Mouse (Mus musculus) MEL-GATA-1-ER (cell line): Measurements from ENCODE around the gene Gm20518.

Experiments used
- DNase-seq: peaks from one replicate; pipeline ENCODE4 v3.0.0-alpha.2; 2012; ENCODE audit warnings: low read depth; ENCODE audit errors: extremely low read depth

The Gm20518 gene

GRCm38 (mm10) chr16:17891567-17891959, at the start of gene Gm20518:
Gm20518 (minus strand) TSS chr16:17891671.
- peak; percentile 78 for DNase-seq

GRCm38 (mm10) chr16:17939255-17939751, 47.8 kb upstream of the Gm20518 start:
- DNase-seq = peak; percentile 74

DNA sequence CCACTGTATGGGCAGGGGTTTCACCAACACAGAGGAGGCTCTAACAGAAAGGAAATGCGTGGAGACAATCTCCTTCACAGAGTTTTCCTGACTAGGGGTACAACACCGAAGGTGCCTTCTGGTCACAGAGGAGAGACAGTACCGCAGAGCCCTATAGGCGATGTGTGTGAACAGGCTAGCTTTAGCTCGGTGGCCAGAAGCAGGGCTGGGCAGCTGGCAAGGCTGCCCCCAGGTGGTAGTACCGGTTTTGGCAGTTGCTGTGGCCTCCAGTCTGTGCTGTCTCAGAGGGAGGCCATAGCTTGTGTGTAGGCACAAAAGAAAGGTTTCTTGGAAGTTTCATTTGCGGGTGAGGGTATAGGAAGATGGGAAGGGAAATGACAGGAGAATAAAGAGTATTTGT, 47.4 kb upstream of the Gm20518 start:
- DNase-seq = peak; percentile 76

DNA sequence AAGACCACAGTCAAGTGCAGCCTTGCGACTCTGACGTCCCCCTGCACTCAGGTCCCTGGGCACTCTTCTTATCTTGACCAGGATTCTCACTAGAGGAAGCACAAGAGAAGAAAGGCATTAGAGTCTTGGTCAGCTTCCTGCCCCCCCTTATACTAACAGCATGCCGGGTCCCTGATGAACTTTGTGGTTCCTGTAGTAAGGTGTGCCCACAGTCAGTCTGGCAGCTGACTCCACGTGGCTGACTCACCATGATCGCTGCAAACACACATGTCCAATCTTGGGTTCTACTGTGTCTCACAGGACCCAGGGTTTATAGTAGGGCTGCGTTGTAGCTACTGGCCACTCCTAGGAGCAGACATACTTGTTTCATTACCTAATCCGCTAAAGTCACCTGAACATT, 46.7 kb upstream of the Gm20518 start:
- DNase-seq = no peak

GRCm38 (mm10) chr16:17936776-17937175, 45.3 kb upstream of the Gm20518 start:
- DNase-seq = no peak

GRCm38 (mm10) chr16:17934445-17934910, 43.0 kb upstream of the Gm20518 start:
- no peak for DNase-seq

GRCm38 (mm10) chr16:17933594-17934444, 42.3 kb upstream of the Gm20518 start:
- DNase-seq = peak; percentile 34

DNA sequence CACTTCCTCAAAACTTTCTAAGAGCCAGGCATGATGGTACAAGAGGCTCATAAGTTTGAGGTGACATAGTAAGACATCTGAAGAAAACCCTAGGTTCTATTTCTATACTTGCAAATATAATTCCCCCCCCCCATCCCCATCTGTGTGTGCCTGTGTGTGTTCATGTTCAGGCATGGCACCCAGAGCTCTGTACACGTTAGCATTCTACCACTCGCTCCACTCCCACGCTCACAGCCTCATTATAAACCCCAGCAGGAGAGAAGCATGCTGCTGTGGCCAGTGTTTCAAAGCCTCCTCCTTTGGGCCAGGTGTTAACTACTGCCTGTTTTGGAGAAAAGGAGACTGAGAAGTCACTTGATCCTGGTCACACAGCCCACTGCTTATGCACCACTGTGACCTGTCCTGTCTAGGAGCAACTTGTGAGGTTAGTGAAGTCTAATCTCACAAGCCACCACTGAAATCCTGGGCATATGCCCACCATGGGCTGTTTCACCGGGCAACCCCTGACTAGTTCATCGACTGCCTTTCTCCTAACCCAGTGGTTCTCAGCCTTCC, 40.5 kb upstream of the Gm20518 start:
- no peak for DNase-seq

DNA sequence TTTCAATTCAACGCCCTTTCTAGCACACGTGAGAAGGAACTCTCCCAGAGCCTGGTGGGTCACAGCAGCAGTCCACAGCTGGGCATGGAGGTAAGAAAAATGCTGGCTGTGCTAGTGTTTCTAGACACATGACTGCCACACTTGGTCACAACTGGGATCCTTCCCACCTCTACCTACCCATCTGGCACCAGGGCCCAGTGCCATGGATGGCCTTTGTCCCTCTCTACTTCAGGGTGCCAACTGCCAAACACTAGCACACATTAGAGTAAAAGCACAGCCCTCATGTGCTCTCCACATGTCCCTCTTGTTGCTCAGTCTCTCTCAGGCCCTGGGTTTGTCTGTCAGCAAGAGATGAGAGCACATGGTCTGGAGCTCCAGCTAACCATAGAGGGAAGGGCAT, 38.2 kb upstream of the Gm20518 start:
- DNase-seq = no peak

GRCm38 (mm10) chr16:17929211-17929610, 37.7 kb upstream of the Gm20518 start:
- DNase-seq = no peak

DNA sequence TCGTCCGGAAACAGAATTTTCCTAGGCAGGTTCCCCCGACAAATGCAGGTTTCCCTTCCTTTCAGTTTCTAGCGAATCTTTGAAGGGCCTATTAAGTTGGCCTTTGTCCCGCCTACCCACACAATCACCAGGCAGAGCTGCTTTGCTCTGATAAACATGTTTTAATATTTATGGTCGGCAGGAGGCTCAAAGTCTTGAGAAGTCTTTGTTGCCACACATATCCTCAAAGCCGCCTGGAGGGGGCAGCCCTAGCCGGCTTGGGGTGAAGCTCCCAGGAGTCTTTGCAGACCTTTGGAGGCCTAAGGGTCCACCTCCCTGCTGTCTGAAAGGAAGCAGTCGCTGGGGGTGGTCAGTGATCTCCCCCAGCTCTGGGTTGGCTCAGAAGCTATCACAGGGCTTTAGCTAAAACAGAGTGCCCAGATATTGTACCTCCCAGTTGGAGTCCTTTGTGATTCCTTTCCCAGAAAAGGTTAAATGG, 37.2 kb upstream of the Gm20518 start:
- peak; percentile 89 for DNase-seq

- DNase-seq = peak; percentile 66
These were observed 36.7 kb upstream of the Gm20518 start, which contains the start of gene Slc25a1 for GRCm38 (mm10) chr16:17928087-17928580. Slc25a1 (minus strand) TSS chr16:17928219.

DNA sequence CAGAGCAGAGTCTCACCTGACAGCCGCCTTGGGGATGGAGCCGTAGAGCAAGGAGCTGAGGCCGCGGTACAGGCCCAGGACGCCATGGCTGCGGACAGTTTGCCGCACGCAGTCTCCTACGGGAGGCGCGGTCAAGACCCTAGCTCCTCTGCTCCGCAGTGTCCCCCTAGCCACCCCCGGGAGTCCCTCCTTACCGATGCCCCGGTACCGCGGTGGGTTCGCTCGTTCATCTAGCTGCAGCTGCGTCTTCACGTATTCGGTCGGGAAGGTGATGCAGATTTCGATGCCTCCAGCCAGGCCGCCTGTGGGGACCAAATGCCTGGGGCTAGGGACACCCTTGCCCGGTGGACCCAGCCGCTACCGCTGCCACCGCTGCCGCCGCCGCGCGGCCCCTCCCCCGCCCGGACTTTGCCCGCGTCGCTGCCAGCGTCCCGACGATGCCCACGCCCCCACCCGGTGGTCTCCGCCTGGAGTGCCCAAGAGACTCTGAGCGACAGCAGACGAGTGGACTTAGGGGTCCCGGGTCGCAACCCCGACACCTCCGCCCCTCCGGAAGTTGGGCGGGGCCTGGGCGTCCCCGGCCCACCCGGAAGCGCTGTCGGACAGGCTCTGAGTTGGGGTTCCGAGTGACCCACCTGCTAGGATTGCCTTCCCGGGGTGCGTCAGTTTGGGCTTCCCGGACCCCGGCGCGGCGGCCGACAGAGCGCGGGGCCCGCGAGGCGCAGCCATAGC, 36.0 kb upstream of the Gm20518 start:
- no peak for DNase-seq

GRCm38 (mm10) chr16:17922163-17922538, 30.7 kb upstream of the Gm20518 start:
- DNase-seq = no peak

DNA sequence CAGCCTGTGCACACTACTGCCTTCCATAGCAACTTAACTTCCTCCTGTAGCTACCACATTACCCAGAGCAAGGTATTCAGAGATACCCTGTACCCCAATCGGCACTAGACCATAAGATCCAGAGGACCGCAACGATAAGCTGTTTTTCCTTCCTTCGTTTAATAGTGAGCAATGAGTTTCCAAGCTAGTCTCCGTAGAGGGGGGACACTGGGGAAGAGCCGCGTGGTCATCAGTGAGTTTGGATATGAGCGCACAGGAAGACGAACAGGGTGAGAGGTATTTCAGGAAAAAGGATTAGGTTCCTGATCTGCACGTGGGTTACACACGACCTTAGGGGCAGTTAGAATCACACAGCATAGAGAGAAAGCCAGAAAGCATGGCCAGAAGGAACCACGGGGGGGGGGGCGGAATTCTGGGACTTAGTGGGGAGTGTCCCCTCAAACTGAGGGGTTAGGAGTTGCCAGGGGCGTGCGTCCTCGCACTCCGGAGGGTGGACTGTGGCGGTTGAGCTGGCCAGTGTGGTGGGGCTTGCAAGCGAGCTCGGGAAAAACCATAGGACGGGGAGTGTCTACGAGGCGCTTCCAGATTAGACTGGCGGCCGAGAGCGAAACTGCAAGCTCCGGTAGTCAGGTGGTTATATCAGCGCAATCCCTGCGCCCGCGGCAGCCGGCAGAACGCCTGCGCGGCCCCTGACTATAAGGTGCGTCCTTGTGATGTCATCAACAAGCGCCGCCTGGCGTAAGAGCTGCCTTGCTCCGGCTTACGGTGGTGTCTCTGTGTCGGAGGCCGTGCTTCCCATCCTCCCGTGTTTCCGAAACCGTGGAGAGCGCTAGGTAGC, 30.1 kb upstream of the Gm20518 start:
- DNase-seq = peak; percentile 93

GRCm38 (mm10) chr16:17920586-17920985, 29.1 kb upstream of the Gm20518 start:
- DNase-seq = no peak

- DNase-seq = no peak
These were observed 23.1 kb upstream of the Gm20518 start, which contains the start of gene Gsc2 for GRCm38 (mm10) chr16:17914307-17915249. Gsc2 (minus strand) TSS chr16:17915059.

DNA sequence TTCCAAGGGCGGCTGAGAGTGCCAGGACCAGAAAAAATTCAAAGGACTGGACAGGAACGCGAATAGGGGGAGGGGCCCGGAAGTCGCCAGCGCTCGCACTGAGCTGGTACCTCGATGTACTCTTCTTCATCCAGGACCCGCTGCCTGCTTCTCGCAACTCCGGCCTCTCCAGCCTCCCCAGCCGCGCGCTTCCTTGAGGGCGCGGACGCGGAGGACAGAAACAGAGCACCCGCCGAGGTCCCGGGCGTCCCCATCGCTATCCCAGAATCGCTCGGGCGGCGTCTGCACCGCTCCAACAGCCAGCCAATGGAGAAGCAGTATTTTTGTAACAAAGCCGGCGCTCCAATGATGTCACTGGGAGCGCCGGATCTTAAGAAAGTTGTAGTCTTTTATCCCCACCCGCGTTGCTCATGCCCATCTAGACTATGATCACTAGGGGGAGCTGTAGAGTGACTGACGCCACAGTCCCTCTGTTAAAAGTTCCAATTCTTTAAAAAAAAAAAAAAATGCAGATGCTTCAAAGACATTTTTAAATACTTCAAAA, 19.7 kb upstream of the Gm20518 start, which contains the start of gene Ess2:
Gene Ess2 (minus strand): TSS at position 297 of the 544 bp plus-strand sequence.
- DNase-seq = peak; percentile 88

DNA sequence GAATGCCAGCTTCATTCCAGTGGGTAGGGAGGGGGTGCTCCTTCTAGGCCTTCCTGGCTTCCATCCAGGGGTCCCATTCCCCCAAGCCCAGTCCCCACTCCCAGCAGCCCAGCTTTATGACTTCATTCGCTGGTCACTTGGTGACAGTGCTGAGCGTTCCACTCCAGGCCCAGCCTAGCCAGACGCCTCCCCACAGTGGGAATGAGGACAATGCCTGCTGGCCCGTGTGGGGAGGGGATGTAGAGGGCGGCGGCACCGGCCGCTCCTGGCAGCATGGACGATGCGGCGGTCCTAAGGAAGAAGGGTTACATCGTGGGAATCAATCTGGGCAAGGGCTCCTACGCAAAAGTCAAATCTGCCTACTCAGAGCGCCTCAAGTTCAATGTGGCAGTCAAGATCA, 7.0 kb upstream of the Gm20518 start, which contains the start of the genes Dgcr2 and Tssk2:
Gene Dgcr2 (minus strand): TSS at position 101 of the 400 bp plus-strand sequence.
Gene Tssk2 (plus strand): TSS at position 176 of the 400 bp plus-strand sequence.
- DNase-seq = no peak
